Mouse (Mus musculus) liver, adult 2 months (tissue): ENCODE results near the gene Rela. TPM values are rescaled to one million over a fixed set of nuclear protein-coding genes. Genes with fewer than 3 reads are reported as not detected.
A peak's percentile ranks its signal among the peaks of the same experiment; 100 is the strongest.

Experiments used
- DNase-seq: peaks from one replicate; pipeline ENCODE4 v3.0.0-alpha.2; 2011; ENCODE audit warnings: low read depth, low spot score; ENCODE audit errors: extremely low read depth
- H3K27ac ChIP-seq: fragments of 200-500 bp; replicated peaks from 2 replicates; pipeline ENCODE4 v1.5.1; 2012; ENCODE audit warnings: low read depth, mild to moderate bottlenecking, control low read depth, inconsistent platforms, low read length; ENCODE audit not compliant: insufficient read depth
- H3K27me3 ChIP-seq: fragments of 200-500 bp; 2 replicates; pipeline ENCODE4 v1.6.1; 2012; ENCODE audit warnings: mild to moderate bottlenecking, moderate library complexity, low read length, inconsistent platforms; ENCODE audit not compliant: control insufficient read depth, insufficient read depth
- H3K36me3 ChIP-seq: fragments of 200-500 bp; 2 replicates; pipeline ENCODE4 v1.6.1; 2012; ENCODE audit warnings: low read length, inconsistent platforms; ENCODE audit not compliant: control insufficient read depth, insufficient read depth
- H3K4me1 ChIP-seq: fragments of 200-500 bp; 2 replicates; pipeline ENCODE4 v1.6.1; 2011; ENCODE audit warnings: low read length; ENCODE audit not compliant: control insufficient read depth, insufficient read depth
- H3K4me3 ChIP-seq: fragments of 200-500 bp; 2 replicates; pipeline ENCODE4 v1.5.1; 2011; ENCODE audit warnings: low read depth, mild to moderate bottlenecking, control low read depth, low read length, moderate library complexity; ENCODE audit not compliant: insufficient read depth
- H3K79me2 ChIP-seq: fragments of 200-500 bp; 2 replicates; pipeline ENCODE4 v1.6.1; 2012; ENCODE audit warnings: inconsistent platforms, mild to moderate bottlenecking, low read length, moderate library complexity; ENCODE audit not compliant: control insufficient read depth, insufficient read depth
- H3K9ac ChIP-seq: fragments of 200-500 bp; 2 replicates; pipeline ENCODE4 v1.6.1; 2012; ENCODE audit warnings: low read depth, mild to moderate bottlenecking, control low read depth, inconsistent platforms, low read length
- CTCF ChIP-seq: fragments of 200-500 bp; IDR thresholded peaks from 2 replicates; pipeline ENCODE4 v1.5.1; 2011; ENCODE audit warnings: low read depth, low read length, control low read depth
- POLR2A ChIP-seq: fragments of 200-500 bp; IDR thresholded peaks from 2 replicates; pipeline ENCODE4 v1.6.1; 2011; ENCODE audit warnings: low read length, control low read depth; ENCODE audit not compliant: insufficient read depth; ENCODE audit errors: extremely low read depth
- WGBS: fragments of 180-500 bp; shearing (Covaris S2); methylation state at CpG from one replicate; pipeline ENCODE4 v1.1.7; 2018; 5-methylcytosine and 5-hydroxymethylcytosine counted together
- polyA plus RNA-seq: library from polyadenylated mRNA; depleted of rRNA; stranded (reverse); fragments of >200 nt; gene quantifications from 2 replicates; pipeline ENCODE4 v1.2.3, GENCODE M21; 2012
- total RNA-seq: library from RNA; depleted of rRNA; stranded (reverse); fragments of >200 nt; gene quantifications from 2 replicates; pipeline ENCODE4 v1.2.3, GENCODE M21; 2014

Rela gene
- total and polyA plus RNA-seq, 2 experiments = 7.6 to 65.7 TPM

DNA sequence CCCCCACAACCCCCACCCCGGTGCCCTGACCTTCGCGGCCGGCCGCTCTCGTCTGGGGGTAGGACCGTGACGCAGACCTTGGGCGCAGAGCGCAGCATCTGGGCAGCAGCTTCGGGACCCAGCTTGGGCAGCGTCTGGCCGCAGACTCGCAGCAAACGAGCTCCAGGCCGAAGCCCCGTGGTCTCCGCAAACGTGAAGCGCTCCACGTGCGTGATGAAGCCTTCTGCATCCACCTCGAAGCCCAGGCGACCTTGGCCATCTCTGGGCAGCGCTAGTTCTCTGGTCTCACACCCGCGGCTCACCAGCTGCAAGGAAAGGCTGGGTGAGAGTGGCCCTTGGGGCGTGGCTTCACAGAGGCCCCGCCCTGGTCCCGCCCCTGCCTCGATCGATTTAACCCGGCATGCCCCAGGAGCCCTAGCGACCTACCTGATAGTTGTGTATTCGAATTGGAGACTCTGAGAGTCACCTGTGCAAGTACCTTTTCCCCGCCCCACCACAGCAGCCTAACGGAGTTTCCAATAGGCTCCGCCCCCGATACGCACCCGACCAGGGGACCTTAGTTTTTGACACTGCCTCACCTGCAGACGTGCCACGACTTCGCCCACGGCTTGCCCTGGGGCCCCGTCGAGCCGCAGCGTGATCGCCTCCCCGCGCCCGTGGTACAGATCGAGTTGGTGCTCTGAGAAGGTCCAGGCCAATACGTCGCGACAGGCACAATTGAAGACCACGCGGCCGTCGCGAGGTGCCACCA, 16.9 kb downstream of the Rela start:
- H3K9ac ChIP-seq = peak overlapping the region; percentile 15
- peaks cover 7% of the 10 kb centered on the region for H3K4me1 ChIP-seq
- no peaks in the 10 kb centered on the region for H3K36me3 ChIP-seq

DNA sequence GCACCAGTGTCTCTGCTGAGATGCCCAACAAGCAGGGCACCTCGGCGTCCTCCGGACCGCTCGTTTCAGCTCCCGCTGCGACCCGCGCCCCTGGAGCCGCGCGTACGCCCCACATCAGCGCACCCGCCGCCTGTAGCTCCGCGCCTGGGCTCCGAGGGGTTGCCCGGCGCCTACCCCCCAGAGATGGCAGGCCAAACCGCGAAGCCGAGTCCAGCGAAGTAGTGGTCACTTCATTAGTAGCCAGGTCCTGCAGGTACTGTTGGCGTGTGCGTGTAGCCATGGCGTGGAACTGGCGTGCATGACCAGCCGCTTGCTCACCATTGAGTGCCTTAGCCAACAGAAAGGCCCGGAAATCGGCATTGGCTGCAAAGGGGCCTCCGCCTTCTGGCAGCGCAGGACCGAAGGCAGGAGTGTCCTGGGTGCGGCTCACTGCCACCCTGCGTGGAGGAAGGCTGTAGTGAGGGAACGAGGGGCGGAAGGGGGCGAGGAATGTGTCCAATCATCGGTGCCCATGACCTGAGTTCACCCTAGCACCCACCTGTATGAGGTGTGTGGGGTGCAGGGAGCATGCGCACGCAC, 17.5 kb downstream of the Rela start:
- Histone ChIP-seq H3K4me1 (0 out of 2 replicates have a peak, but pooled peaks cover under 1% of the 10 kb centered on the region), H3K4me3 (peak overlapping the region; percentile 36; the same call in 1 of the 2 replicates), H3K27ac (no peak overlapping the region), H3K36me3 (no peaks in the 10 kb centered on the region), H3K79me2 (no peaks in the 10 kb centered on the region), H3K27me3 (no peaks in the 10 kb centered on the region), H3K9ac (peak overlapping the region; percentile 15)
- TF ChIP-seq CTCF (no peak), POLR2A (no peak)
- DNase-seq = no peak
- 40% methylated on average over 43 of the region's 43 CpGs for WGBS

More for the DNA sequence above, 16.9 kb downstream of the Rela start:
- Histone ChIP-seq H3K27me3 (no peaks in the 10 kb centered on the region), H3K79me2 (no peaks in the 10 kb centered on the region), H3K4me3 (peak overlapping the region; percentile 36; the same call in 1 of the 2 replicates), H3K27ac (no peak overlapping the region)
- no peak for TF ChIP-seq CTCF
- TF ChIP-seq POLR2A = no peak
- 24% methylated on average over 62 of the region's 62 CpGs for WGBS
- DNase-seq = peak; percentile 60

GRCm38 (mm10) chr19:5660942-5661751, 23.9 kb downstream of the Rela start:
- Histone ChIP-seq H3K27ac (peak overlapping the region; percentile 66), H3K79me2 (peaks cover 4% of the 10 kb centered on the region; the same call in 1 of the 2 replicates), H3K36me3 (no peaks in the 10 kb centered on the region), H3K4me1 (peaks cover 3% of the 10 kb centered on the region; the same call in 1 of the 2 replicates), H3K9ac (peak overlapping the region; percentile 61), H3K4me3 (peak overlapping the region; percentile 61), H3K27me3 (no peaks in the 10 kb centered on the region)
- 83% methylated on average over 16 of the region's 16 CpGs for WGBS
- TF ChIP-seq CTCF (no peak), POLR2A (no peak)
- DNase-seq = peak; percentile 37

DNA sequence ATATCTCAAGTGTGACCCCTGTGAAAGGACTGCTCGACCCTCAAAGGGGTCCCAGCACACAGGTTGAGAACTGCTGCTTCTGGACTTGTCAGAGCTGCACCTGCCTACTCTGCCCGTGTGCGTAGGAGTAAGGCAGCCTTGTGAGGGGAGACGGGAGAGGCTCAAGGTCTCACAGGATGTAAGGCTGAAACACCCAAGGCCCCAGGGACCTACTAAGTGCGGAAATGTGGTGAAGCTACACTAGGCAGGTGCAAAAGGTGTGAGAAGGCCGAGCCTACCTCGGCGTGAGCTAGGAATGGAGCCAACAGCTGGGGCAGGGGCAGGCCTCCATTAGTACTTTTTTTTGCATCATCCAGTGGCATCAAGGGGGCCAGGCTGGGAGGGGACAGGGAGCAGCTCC, 25.0 kb downstream of the Rela start:
- H3K27me3 ChIP-seq = no peaks in the 10 kb centered on the region
- peaks cover 3% of the 10 kb centered on the region; the same call in 1 of the 2 replicates for H3K4me1 ChIP-seq
- 72% methylated on average over 8 of the region's 8 CpGs for WGBS
- no peak for DNase-seq
- H3K79me2 ChIP-seq = peaks cover 4% of the 10 kb centered on the region; the same call in 1 of the 2 replicates
- H3K4me3 ChIP-seq = peak overlapping the region; percentile 59
- no peaks in the 10 kb centered on the region for H3K36me3 ChIP-seq
- peak overlapping the region; percentile 21; the same call in 1 of the 2 replicates for H3K9ac ChIP-seq
- no peak for TF ChIP-seq POLR2A
- no peak for TF ChIP-seq CTCF
- peak overlapping the region; percentile 8; the same call in 1 of the 2 replicates for H3K27ac ChIP-seq

DNA sequence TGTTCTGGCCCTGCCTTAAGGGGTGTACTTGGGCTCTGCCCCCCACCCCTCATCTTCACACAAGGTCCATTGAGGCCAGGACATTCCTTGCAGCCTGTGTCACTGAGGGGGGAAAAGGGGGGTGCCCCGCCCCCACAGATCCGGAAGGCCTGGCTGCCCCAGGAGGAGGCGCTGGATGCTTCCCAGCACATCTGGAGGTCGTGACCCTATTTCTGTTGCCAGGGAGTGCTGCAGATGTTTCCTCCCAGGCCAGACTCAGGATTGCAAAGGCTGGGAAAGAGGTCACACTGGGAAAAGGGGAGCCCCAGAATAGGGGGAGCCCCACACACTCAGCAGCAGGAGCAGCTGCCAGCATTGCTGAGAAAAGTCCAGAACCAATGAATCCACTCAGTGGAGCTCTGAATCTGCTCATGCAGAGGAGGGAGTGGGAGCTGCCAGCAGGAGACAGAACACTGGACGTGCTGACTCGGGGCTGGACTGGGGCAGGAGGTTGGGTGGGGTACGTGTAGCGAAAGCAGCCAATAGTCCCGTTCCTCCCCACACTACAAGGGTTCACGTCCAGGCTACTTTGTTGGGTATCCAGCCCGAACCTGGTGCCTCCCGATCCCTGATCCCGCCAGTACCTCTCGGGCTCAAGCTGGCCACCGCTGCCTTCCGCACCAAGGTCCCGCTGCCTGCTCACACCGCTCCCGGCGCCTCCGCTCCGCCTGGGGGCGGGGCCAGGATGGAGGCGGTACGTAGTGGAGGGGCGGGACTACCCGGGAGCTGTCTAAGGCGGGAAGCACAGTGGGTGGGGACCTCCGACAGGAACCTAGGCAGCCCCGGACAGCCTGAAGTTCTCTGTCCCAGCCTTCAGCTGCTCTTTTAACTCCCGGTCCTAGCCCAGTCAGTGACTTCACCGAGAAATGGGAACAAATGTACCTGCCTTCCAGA, 26.0 kb downstream of the Rela start, which contains the start of gene Sipa1:
Sipa1 (minus strand) TSS at position 727 of the 933 bp plus-strand sequence.
- peak; percentile 71 for TF ChIP-seq POLR2A
- TF ChIP-seq CTCF = no peak
- peak within 1 kb of the TSS; percentile 61 for H3K9ac ChIP-seq
- DNase-seq = peak; percentile 63
- peaks cover 4% of the 10 kb centered on the region; the same call in 1 of the 2 replicates for H3K79me2 ChIP-seq
- no peaks in the 10 kb centered on the region for H3K36me3 ChIP-seq
- H3K4me3 ChIP-seq = peak within 1 kb of the TSS; percentile 59
- H3K4me1 ChIP-seq = peaks cover 3% of the 10 kb centered on the region; the same call in 1 of the 2 replicates
- 4% methylated on average over 32 of the region's 32 CpGs for WGBS
- H3K27ac ChIP-seq = peak within 1 kb of the TSS; percentile 33
- H3K27me3 ChIP-seq = no peaks in the 10 kb centered on the region
